Mouse (Mus musculus) lung, adult 2 months (tissue): ENCODE measurements around the gene Zfp956.

Experiments used
- CTCF ChIP-seq: fragments of 200-500 bp; IDR thresholded peaks from 2 replicates; pipeline ENCODE4 v1.5.1; 2011; ENCODE audit warnings: mild to moderate bottlenecking, low read length, control low read depth; ENCODE audit not compliant: insufficient read depth
- POLR2A ChIP-seq: fragments of 200-500 bp; IDR thresholded peaks from 2 replicates; pipeline ENCODE4 v1.6.1; 2011; ENCODE audit warnings: low read depth, mild to moderate bottlenecking, control low read depth, low read length, borderline replicate concordance; ENCODE audit errors: extremely low read depth

- no peak for TF ChIP-seq CTCF
- no peak for TF ChIP-seq POLR2A
Observed at GRCm38 (mm10) chr6:47947388-47947787, 5.8 kb upstream of the Zfp956 start.
